Mouse (Mus musculus): ENCODE results near the gene Elavl4. TPM values are rescaled to one million over a fixed set of nuclear protein-coding genes. Genes with fewer than 3 reads are reported as not detected.

Gene Elavl4
- 2.8 and 3.7 TPM in 2 replicates for polyA plus RNA-seq (2015; fragmentation: Nextera tagmentation; extraction: Ambion mirVana)

- no peaks in the 10 kb centered on the region for H3K4me1 ChIP-seq
- no peaks in the 10 kb centered on the region for H3K36me3 ChIP-seq
- WGBS, result under 1% methylated on average over 66 of the region's 75 CpGs
- H3K27ac ChIP-seq, result 0 out of 2 replicates have a peak within 1 kb of the TSS, but pooled peaks have one; percentile 11
- no peaks in the 10 kb centered on the region for H3K27me3 ChIP-seq
- H3K4me3 ChIP-seq, result peak within 1 kb of the TSS; percentile 55
- ATAC-seq (ENCODE audit: borderline replicate concordance, extremely low read depth, low FRiP score, low TSS enrichment), result peak; percentile 94
- no peaks in the 10 kb centered on the region for H3K9me3 ChIP-seq
- H3K4me2 ChIP-seq, result peak within 1 kb of the TSS; percentile 90
- peak within 1 kb of the TSS; percentile 46 for H3K9ac ChIP-seq
These were observed at the start of gene Elavl4 for GRCm38 (mm10) chr4:110351178-110352000. Gene Elavl4 (minus strand): TSS chr4:110351909.

- Histone ChIP-seq H3K9ac (peak within 1 kb of the TSS; percentile 37), H3K4me3 (peak within 1 kb of the TSS; percentile 53), H3K36me3 (no peaks in the 10 kb centered on the region), H3K4me2 (peak within 1 kb of the TSS; percentile 83), H3K9me3 (no peaks in the 10 kb centered on the region), H3K27ac (no peak within 1 kb of the TSS), H3K27me3 (no peaks in the 10 kb centered on the region), H3K4me1 (0 out of 2 replicates have a peak, but pooled peaks cover 4% of the 10 kb centered on the region)
- ATAC-seq (ENCODE audit: borderline replicate concordance, extremely low read depth, low FRiP score, low TSS enrichment), result peak; percentile 99
- WGBS, result under 1% methylated on average over 27 of the region's 27 CpGs
These were observed 45.9 kb upstream of the Elavl4 start, which contains the start of gene Agbl4 for GRCm38 (mm10) chr4:110397618-110398045. Gene Agbl4 (plus strand): TSS chr4:110397661.

- Histone ChIP-seq H3K9me3 (no peaks in the 10 kb centered on the region), H3K4me1 (0 out of 2 replicates have a peak, but pooled peaks cover 4% of the 10 kb centered on the region), H3K27ac (no peak overlapping the region), H3K9ac (no peak overlapping the region), H3K27me3 (no peaks in the 10 kb centered on the region), H3K4me3 (no peak overlapping the region), H3K36me3 (no peaks in the 10 kb centered on the region), H3K4me2 (no peak overlapping the region)
- 81% methylated on average over 5 of the region's 5 CpGs for WGBS
- ATAC-seq (ENCODE audit: borderline replicate concordance, extremely low read depth, low FRiP score, low TSS enrichment), result no peak
These were observed 44.5 kb upstream of the Elavl4 start for GRCm38 (mm10) chr4:110396221-110396620.

GRCm38 (mm10) chr4:110360568-110360967, 8.9 kb upstream of the Elavl4 start:
- no peak overlapping the region for H3K4me2 ChIP-seq
- no peak overlapping the region for H3K9ac ChIP-seq
- H3K9me3 ChIP-seq, result no peaks in the 10 kb centered on the region
- H3K4me1 ChIP-seq, result no peaks in the 10 kb centered on the region
- WGBS, result 66% methylated on average over 2 of the region's 2 CpGs
- ATAC-seq (ENCODE audit: borderline replicate concordance, extremely low read depth, low FRiP score, low TSS enrichment), result no peak
- H3K4me3 ChIP-seq, result no peak overlapping the region
- no peaks in the 10 kb centered on the region for H3K27me3 ChIP-seq
- H3K36me3 ChIP-seq, result no peaks in the 10 kb centered on the region
- H3K27ac ChIP-seq, result no peak overlapping the region

- WGBS, result 6% methylated on average over 5 of the region's 5 CpGs
- H3K9me3 ChIP-seq, result no peaks in the 10 kb centered on the region
- ATAC-seq (ENCODE audit: borderline replicate concordance, extremely low read depth, low FRiP score, low TSS enrichment), result no peak
- no peak overlapping the region for H3K27ac ChIP-seq
- H3K4me3 ChIP-seq, result peak overlapping the region; percentile 55
- H3K27me3 ChIP-seq, result no peaks in the 10 kb centered on the region
- no peaks in the 10 kb centered on the region for H3K36me3 ChIP-seq
- 0 out of 2 replicates have a peak overlapping the region, but pooled peaks have one; percentile 46 for H3K9ac ChIP-seq
- peak overlapping the region; percentile 90 for H3K4me2 ChIP-seq
- no peaks in the 10 kb centered on the region for H3K4me1 ChIP-seq
These were observed 276 bp upstream of the Elavl4 start for GRCm38 (mm10) chr4:110352001-110352369.

- no peak overlapping the region for H3K27ac ChIP-seq
- H3K36me3 ChIP-seq, result no peaks in the 10 kb centered on the region
- H3K9ac ChIP-seq, result peak overlapping the region; percentile 46; the same call in 1 of the 2 replicates
- peak overlapping the region; percentile 55 for H3K4me3 ChIP-seq
- H3K27me3 ChIP-seq, result no peaks in the 10 kb centered on the region
- 10% methylated on average over 6 of the region's 6 CpGs for WGBS
- no peak for ATAC-seq (ENCODE audit: borderline replicate concordance, extremely low read depth, low FRiP score, low TSS enrichment)
- no peaks in the 10 kb centered on the region for H3K9me3 ChIP-seq
- peak overlapping the region; percentile 90 for H3K4me2 ChIP-seq
- no peaks in the 10 kb centered on the region for H3K4me1 ChIP-seq
These were observed 892 bp downstream of the Elavl4 start for GRCm38 (mm10) chr4:110350856-110351177.

GRCm38 (mm10) chr4:110323912-110324311, 27.8 kb downstream of the Elavl4 start:
- ATAC-seq (ENCODE audit: borderline replicate concordance, extremely low read depth, low FRiP score, low TSS enrichment), result no peak
- Histone ChIP-seq H3K27me3 (no peaks in the 10 kb centered on the region), H3K9ac (no peak overlapping the region), H3K4me1 (no peaks in the 10 kb centered on the region), H3K4me3 (no peak overlapping the region), H3K4me2 (no peak overlapping the region), H3K9me3 (no peaks in the 10 kb centered on the region), H3K36me3 (no peaks in the 10 kb centered on the region), H3K27ac (no peak overlapping the region)
- 45% methylated on average over 3 of the region's 3 CpGs for WGBS

- Histone ChIP-seq H3K27ac (no peak overlapping the region), H3K9me3 (no peaks in the 10 kb centered on the region), H3K9ac (no peak overlapping the region), H3K27me3 (no peaks in the 10 kb centered on the region), H3K4me1 (no peaks in the 10 kb centered on the region), H3K36me3 (no peaks in the 10 kb centered on the region), H3K4me3 (no peak overlapping the region), H3K4me2 (no peak overlapping the region)
- 20% methylated on average over 1 of the region's 1 CpGs for WGBS
- no peak for ATAC-seq (ENCODE audit: borderline replicate concordance, extremely low read depth, low FRiP score, low TSS enrichment)
These were observed 39.6 kb downstream of the Elavl4 start for GRCm38 (mm10) chr4:110312126-110312525.

- no peak overlapping the region for H3K4me2 ChIP-seq
- no peak overlapping the region for H3K27ac ChIP-seq
- no peaks in the 10 kb centered on the region for H3K36me3 ChIP-seq
- H3K9ac ChIP-seq, result no peak overlapping the region
- no peaks in the 10 kb centered on the region for H3K4me1 ChIP-seq
- no peaks in the 10 kb centered on the region for H3K27me3 ChIP-seq
- 67% methylated on average over 5 of the region's 5 CpGs for WGBS
- no peaks in the 10 kb centered on the region for H3K9me3 ChIP-seq
- ATAC-seq (ENCODE audit: borderline replicate concordance, extremely low read depth, low FRiP score, low TSS enrichment), result no peak
- H3K4me3 ChIP-seq, result no peak overlapping the region
These were observed 44.7 kb downstream of the Elavl4 start for GRCm38 (mm10) chr4:110306972-110307371.

GRCm38 (mm10) chr4:110306559-110306958, 45.1 kb downstream of the Elavl4 start:
- 75% methylated on average over 11 of the region's 11 CpGs for WGBS
- ATAC-seq (ENCODE audit: borderline replicate concordance, extremely low read depth, low FRiP score, low TSS enrichment), result no peak

GRCm38 (mm10) chr4:110295793-110296192, 55.9 kb downstream of the Elavl4 start:
- Histone ChIP-seq H3K4me2 (no peak overlapping the region), H3K4me1 (no peaks in the 10 kb centered on the region), H3K36me3 (no peaks in the 10 kb centered on the region), H3K27ac (no peak overlapping the region), H3K9ac (no peak overlapping the region), H3K9me3 (no peaks in the 10 kb centered on the region), H3K27me3 (no peaks in the 10 kb centered on the region), H3K4me3 (no peak overlapping the region)
- 78% methylated on average over 3 of the region's 3 CpGs for WGBS
- ATAC-seq (ENCODE audit: borderline replicate concordance, extremely low read depth, low FRiP score, low TSS enrichment), result no peak

More at GRCm38 (mm10) chr4:110306559-110306958, 45.1 kb downstream of the Elavl4 start:
- H3K4me2 ChIP-seq, result no peak overlapping the region
- no peaks in the 10 kb centered on the region for H3K36me3 ChIP-seq
- no peak overlapping the region for H3K4me3 ChIP-seq
- no peak overlapping the region for H3K9ac ChIP-seq
- H3K27ac ChIP-seq, result no peak overlapping the region
- no peaks in the 10 kb centered on the region for H3K27me3 ChIP-seq
- no peaks in the 10 kb centered on the region for H3K4me1 ChIP-seq
- H3K9me3 ChIP-seq, result no peaks in the 10 kb centered on the region

- H3K9ac ChIP-seq, result no peak overlapping the region
- H3K4me1 ChIP-seq, result no peaks in the 10 kb centered on the region
- H3K4me2 ChIP-seq, result no peak overlapping the region
- H3K36me3 ChIP-seq, result no peaks in the 10 kb centered on the region
- no peak for ATAC-seq (ENCODE audit: borderline replicate concordance, extremely low read depth, low FRiP score, low TSS enrichment)
- no peak overlapping the region for H3K4me3 ChIP-seq
- 52% methylated on average over 5 of the region's 5 CpGs for WGBS
- H3K27ac ChIP-seq, result no peak overlapping the region
- H3K27me3 ChIP-seq, result no peaks in the 10 kb centered on the region
- H3K9me3 ChIP-seq, result no peaks in the 10 kb centered on the region
These were observed 58.5 kb downstream of the Elavl4 start for GRCm38 (mm10) chr4:110293238-110293637.
